Mouse (Mus musculus): ENCODE measurements around the gene Sh3kbp1. TPM values are rescaled to one million over a fixed set of nuclear protein-coding genes. Genes with fewer than 3 reads are reported as not detected.

The Sh3kbp1 gene
- polyA plus RNA-seq, 1 experiment from 2014 or later: 17.9 TPM

DNA sequence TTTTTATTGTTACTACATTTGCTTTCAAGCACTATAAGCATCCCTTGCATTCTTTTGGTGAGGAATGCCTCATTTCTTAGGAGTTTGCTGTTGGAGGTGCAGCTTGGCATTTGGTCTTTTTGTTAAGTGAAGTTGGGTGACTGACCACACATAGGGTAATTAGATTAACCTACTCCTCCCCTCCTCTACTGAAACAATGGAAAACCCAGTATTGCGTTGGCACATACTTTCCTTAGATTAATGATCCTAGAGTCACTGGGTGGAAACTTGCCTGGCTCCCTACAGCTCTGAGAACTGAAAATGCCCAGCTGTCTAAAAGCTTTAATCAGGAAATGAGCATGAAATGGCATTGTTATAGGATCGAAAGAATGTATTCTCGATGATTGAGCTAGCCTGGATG, 117.5 kb downstream of the Sh3kbp1 start:
- WGBS: 48% methylated on average over 3 of the region's 3 CpGs
- no peak for TF ChIP-seq CTCF (IDR thresholded peaks at IDR 0.05)
- TF ChIP-seq EP300 (IDR thresholded peaks at IDR 0.05): no peak
- H3K36me3 ChIP-seq (ENCODE audit: insufficient read depth, low read length): no peaks in the 10 kb centered on the region
- no peak overlapping the region for H3K4me3 ChIP-seq (ENCODE audit: low read depth, low read length)
- H3K9me3 ChIP-seq (ENCODE audit: low read length): no peaks in the 10 kb centered on the region
- no peak overlapping the region for H3K4me2 ChIP-seq (replicated peaks; ENCODE audit: low read depth, low read length)
- no peaks in the 10 kb centered on the region for H3K4me1 ChIP-seq (ENCODE audit: insufficient read depth, low read depth, low read length)
- no peak overlapping the region for H3K27ac ChIP-seq (ENCODE audit: low read length)
- ATAC-seq (peak; percentile 46; the same call in 1 of the 2 replicates), DNase-seq (ENCODE audit: low spot score) (peak; percentile 26)
- H3K9ac ChIP-seq (replicated peaks; ENCODE audit: low read depth): no peak overlapping the region
- no peaks in the 10 kb centered on the region for H3K27me3 ChIP-seq (replicated peaks; ENCODE audit: insufficient read depth, low read length)

DNA sequence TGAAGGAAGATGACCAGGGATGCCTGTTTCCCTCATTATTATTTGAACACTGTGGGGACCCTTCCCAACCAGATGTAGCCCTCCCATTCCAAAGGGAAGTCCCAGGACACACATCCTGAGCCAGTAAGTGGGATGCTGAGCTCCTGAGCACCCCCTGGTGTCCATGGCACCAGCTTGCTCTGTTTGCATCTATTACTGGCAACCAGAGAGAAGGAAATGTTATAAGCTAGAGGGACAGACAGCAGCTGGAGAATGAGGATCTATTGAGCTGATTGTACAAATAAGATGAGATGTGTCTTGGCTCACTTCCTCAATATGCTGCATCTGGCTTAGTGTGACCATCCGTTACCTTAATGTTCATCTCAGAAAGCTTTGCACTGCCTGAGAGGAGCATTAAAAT, 124.8 kb downstream of the Sh3kbp1 start:
- no peaks in the 10 kb centered on the region for H3K4me1 ChIP-seq (ENCODE audit: insufficient read depth, low read depth, low read length)
- no peak overlapping the region for H3K4me3 ChIP-seq (ENCODE audit: low read depth, low read length)
- 65% methylated on average over 1 of the region's 1 CpGs for WGBS
- ATAC-seq (no peak), DNase-seq (ENCODE audit: low spot score) (peak; percentile 10)
- H3K4me2 ChIP-seq (replicated peaks; ENCODE audit: low read depth, low read length): no peak overlapping the region
- H3K9ac ChIP-seq (replicated peaks; ENCODE audit: low read depth): no peak overlapping the region
- TF ChIP-seq CTCF (IDR thresholded peaks at IDR 0.05): peak; percentile 73
- no peak for TF ChIP-seq EP300 (IDR thresholded peaks at IDR 0.05)
- no peaks in the 10 kb centered on the region for H3K27me3 ChIP-seq (replicated peaks; ENCODE audit: insufficient read depth, low read length)
- H3K9me3 ChIP-seq (ENCODE audit: low read length): no peaks in the 10 kb centered on the region
- H3K36me3 ChIP-seq (ENCODE audit: insufficient read depth, low read length): no peaks in the 10 kb centered on the region
- H3K27ac ChIP-seq (ENCODE audit: low read length): no peak overlapping the region

GRCm38 (mm10) chrX:159756261-159756660, 129.2 kb downstream of the Sh3kbp1 start:
- no peaks in the 10 kb centered on the region for H3K36me3 ChIP-seq (ENCODE audit: insufficient read depth, low read length)
- TF ChIP-seq CTCF (IDR thresholded peaks at IDR 0.05): no peak
- no peak for DNase-seq (ENCODE audit: low spot score)
- no peak for ATAC-seq
- no peak overlapping the region for H3K4me3 ChIP-seq (ENCODE audit: low read depth, low read length)
- no peak overlapping the region for H3K9ac ChIP-seq (replicated peaks; ENCODE audit: low read depth)
- H3K27ac ChIP-seq (ENCODE audit: low read length): no peak overlapping the region
- no peaks in the 10 kb centered on the region for H3K27me3 ChIP-seq (replicated peaks; ENCODE audit: insufficient read depth, low read length)
- no peaks in the 10 kb centered on the region for H3K4me1 ChIP-seq (ENCODE audit: insufficient read depth, low read depth, low read length)
- H3K4me2 ChIP-seq (replicated peaks; ENCODE audit: low read depth, low read length): no peak overlapping the region
- H3K9me3 ChIP-seq (ENCODE audit: low read length): no peaks in the 10 kb centered on the region

DNA sequence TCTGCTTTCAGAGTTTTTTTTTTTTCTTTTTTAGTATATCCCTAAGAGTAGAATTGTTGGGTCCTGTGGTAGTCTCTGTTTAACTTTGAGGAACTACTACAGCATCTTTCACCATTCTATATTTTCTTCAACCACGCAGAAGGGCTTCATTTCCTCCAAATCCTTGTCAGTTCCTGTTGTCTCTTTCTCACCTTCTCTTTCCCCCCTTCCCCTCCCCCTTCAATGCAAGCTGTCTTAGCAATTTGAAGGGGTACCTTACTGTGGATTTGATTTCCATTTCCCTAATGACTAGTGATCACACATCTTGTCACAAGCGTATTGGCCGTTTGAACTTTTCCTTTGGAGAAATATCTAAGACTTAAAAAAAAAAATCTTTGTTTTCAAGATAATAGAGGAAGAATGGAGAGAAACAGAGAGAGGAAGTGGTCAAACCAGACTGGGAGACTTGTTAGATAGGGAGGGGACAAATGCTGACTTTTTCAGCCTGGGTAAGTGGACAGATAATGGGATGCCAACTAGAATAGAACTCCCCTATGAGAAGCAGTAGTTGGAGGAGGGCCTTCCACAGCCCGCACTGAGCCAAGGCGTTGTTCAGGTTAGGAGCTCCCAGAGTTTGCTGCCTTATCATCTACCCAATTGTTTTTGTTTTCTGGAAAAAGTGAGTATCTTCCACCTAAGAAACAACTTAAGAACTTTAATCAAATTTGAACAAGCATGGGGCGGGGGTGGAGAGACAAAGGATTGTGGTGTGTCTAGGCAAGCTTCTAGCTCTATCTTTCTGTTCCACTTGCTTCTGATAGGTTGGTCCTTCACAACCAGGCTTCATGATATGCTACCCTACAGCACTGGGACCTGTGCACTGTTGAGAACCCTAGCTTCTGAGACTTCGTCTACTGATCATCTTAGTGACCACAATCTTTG, 130.1 kb downstream of the Sh3kbp1 start:
- TF ChIP-seq CTCF (IDR thresholded peaks at IDR 0.05) (no peak), EP300 (IDR thresholded peaks at IDR 0.05) (no peak)
- no peak overlapping the region for H3K4me3 ChIP-seq (ENCODE audit: low read depth, low read length)
- no peaks in the 10 kb centered on the region for H3K36me3 ChIP-seq (ENCODE audit: insufficient read depth, low read length)
- no peaks in the 10 kb centered on the region for H3K27me3 ChIP-seq (replicated peaks; ENCODE audit: insufficient read depth, low read length)
- DNase-seq (ENCODE audit: low spot score) (no peak), ATAC-seq (no peak)
- 82% methylated on average over 7 of the region's 7 CpGs for WGBS
- no peak overlapping the region for H3K27ac ChIP-seq (ENCODE audit: low read length)
- no peak overlapping the region for H3K9ac ChIP-seq (replicated peaks; ENCODE audit: low read depth)
- H3K9me3 ChIP-seq (ENCODE audit: low read length): no peaks in the 10 kb centered on the region
- H3K4me1 ChIP-seq (ENCODE audit: insufficient read depth, low read depth, low read length): no peaks in the 10 kb centered on the region
- no peak overlapping the region for H3K4me2 ChIP-seq (replicated peaks; ENCODE audit: low read depth, low read length)

GRCm38 (mm10) chrX:159757854-159758540, 130.9 kb downstream of the Sh3kbp1 start:
- Histone ChIP-seq H3K36me3 (ENCODE audit: insufficient read depth, low read length) (no peaks in the 10 kb centered on the region), H3K4me1 (ENCODE audit: insufficient read depth, low read depth, low read length) (no peaks in the 10 kb centered on the region), H3K4me3 (ENCODE audit: low read depth, low read length) (no peak overlapping the region), H3K4me2 (replicated peaks; ENCODE audit: low read depth, low read length) (no peak overlapping the region), H3K9me3 (ENCODE audit: low read length) (no peaks in the 10 kb centered on the region), H3K9ac (replicated peaks; ENCODE audit: low read depth) (no peak overlapping the region), H3K27ac (ENCODE audit: low read length) (no peak overlapping the region), H3K27me3 (replicated peaks; ENCODE audit: insufficient read depth, low read length) (no peaks in the 10 kb centered on the region)
- ATAC-seq (no peak), DNase-seq (ENCODE audit: low spot score) (no peak)
- WGBS: 70% methylated on average over 4 of the region's 5 CpGs
- no peak for TF ChIP-seq EP300 (IDR thresholded peaks at IDR 0.05)
- no peak for TF ChIP-seq CTCF (IDR thresholded peaks at IDR 0.05)

GRCm38 (mm10) chrX:159763801-159764200, 136.7 kb downstream of the Sh3kbp1 start:
- Histone ChIP-seq H3K9me3 (ENCODE audit: low read length) (no peaks in the 10 kb centered on the region), H3K4me3 (ENCODE audit: low read depth, low read length) (no peak overlapping the region), H3K27ac (ENCODE audit: low read length) (no peak overlapping the region), H3K36me3 (ENCODE audit: insufficient read depth, low read length) (no peaks in the 10 kb centered on the region), H3K27me3 (replicated peaks; ENCODE audit: insufficient read depth, low read length) (no peaks in the 10 kb centered on the region), H3K4me1 (ENCODE audit: insufficient read depth, low read depth, low read length) (no peaks in the 10 kb centered on the region), H3K4me2 (replicated peaks; ENCODE audit: low read depth, low read length) (no peak overlapping the region), H3K9ac (replicated peaks; ENCODE audit: low read depth) (no peak overlapping the region)
- 75% methylated on average over 3 of the region's 3 CpGs for WGBS
- no peak for ATAC-seq
- DNase-seq (ENCODE audit: low spot score): no peak
- TF ChIP-seq CTCF (IDR thresholded peaks at IDR 0.05) (no peak), EP300 (IDR thresholded peaks at IDR 0.05) (no peak)
